Mouse (Mus musculus) layer of hippocampus, postnatal 36 days (tissue): Measurements from ENCODE around the gene Plekha7. TPM values are rescaled to one million over a fixed set of nuclear protein-coding genes. Genes with fewer than 3 reads are reported as not detected.

Experiments
- DNase-seq, 2 experiments: peaks; one replicate each; pipeline ENCODE4 v3.0.0; 2022
- total RNA-seq, 2 experiments: library from RNA; stranded (reverse); gene quantifications; 2 replicates each; pipeline ENCODE4 v1.2.3; 2021

The Plekha7 gene
- total RNA-seq, 2 experiments from 2014 or later = 16.3 to 20.5 TPM

GRCm38 (mm10) chr7:116220103-116220707 lies 88.0 kb downstream of the Plekha7 start:
- no peak for DNase-seq

DNA sequence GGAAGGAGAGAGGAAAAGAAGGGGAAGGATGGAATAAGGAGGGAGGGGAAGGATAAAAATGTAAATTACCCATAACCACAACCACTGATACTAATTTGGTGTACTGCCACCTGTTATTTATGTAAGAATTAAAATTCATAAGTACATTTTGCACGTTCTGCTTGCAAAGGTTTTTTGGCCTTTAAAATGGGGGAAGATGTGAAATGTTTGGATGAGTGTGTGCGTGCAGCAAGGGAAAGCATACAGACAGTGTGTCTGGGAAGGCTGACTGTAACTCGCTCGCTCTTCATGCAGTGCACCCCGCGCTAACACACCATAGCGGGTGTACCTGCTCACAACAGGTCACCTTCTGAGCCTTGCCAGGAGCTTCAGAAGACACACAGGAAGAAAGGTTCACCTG lies 90.4 kb downstream of the Plekha7 start:
- DNase-seq = no peak

DNA sequence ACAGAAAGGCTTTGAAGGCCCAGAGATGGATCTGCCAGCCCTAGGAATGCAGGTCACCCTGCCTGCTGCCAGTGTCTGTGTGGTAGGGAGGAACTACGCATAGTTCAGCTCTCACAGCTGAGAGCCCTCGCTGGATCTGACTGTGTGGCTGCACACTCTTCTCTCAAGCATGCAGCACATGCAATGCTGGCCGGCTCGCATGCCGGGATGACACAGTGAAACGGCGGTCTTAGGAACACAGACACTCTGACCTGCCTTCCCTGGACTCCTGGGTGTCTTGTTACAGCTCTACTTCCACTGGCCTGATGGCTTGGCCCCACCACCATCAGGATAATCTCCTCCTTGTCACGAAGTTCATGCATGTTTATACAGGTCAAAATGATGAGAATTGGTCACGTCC lies 96.3 kb downstream of the Plekha7 start:
- no peak for DNase-seq

DNA sequence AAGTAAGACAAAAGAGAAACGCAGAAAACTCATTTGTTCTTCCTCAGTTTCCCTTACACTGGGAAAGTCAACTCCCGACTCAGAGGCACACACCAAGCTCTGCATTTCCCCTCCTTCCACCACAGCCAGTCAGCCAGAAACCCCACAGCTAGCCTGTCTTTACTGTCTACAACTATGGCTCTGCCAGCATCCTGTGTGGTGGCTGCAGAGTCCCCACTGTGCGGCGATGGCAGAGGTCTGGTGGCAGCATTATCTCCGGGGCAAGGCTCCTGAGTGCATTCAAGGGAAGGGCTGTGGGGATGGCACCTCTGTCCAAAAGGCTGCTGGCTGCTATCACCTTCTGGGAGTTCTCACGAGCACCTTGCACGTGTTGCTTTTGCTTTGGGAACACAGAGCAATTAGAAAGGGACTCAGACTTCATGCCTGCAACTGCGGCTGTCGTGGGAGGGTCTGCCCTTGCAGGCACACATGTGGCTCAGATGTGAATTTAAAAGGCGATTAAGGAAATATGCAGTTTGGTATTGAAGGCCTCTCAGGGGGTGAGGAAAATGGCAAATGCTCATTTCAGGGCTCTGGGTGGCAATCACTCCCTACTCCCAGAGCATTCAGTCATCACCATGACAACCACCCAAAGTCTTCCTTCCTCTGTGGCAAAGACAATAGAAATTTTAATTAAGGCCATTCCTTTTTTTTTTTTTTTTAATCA lies 98.1 kb downstream of the Plekha7 start:
- DNase-seq = no peak

- DNase-seq = no peak
Measured at GRCm38 (mm10) chr7:116208880-116209279, 99.3 kb downstream of the Plekha7 start.

DNA sequence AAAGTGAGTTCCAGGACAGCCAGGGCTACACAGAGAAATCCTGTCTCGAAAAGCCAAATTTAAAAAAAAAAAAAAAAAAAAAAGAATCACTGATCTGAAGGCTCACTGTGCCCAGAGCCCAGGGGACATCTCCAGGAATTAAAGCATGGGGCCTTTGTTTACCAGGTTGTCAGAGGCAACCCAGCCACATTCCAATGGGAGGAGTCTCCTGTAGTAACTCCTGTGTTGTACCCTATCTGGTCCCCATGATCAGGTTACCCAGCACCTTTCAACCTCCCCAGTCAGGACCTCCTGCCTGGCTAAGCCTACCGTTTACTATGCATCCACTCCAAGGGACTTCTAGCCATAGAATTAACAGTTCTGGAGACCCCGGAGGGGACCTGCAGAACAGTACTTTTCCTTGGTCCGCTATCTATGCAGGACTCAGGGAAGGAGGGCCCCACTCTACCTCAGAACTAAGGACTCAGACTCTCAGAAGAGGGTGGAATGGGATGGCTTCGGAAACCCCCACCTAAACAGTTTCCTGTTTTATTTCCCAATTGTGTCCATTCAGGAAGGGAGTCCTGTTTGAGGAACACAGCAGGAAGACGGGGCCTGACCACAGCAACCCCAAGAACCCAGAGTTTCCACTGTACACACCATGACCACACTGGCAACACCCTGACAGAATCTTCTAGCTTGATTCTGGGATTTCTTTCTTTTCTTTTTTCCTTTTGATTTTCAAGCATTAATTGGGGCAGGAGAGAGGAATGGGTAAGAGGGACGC lies 101.2 kb downstream of the Plekha7 start:
- DNase-seq = no peak

- no peak for DNase-seq
Measured at GRCm38 (mm10) chr7:116205451-116205850, 102.7 kb downstream of the Plekha7 start.

DNA sequence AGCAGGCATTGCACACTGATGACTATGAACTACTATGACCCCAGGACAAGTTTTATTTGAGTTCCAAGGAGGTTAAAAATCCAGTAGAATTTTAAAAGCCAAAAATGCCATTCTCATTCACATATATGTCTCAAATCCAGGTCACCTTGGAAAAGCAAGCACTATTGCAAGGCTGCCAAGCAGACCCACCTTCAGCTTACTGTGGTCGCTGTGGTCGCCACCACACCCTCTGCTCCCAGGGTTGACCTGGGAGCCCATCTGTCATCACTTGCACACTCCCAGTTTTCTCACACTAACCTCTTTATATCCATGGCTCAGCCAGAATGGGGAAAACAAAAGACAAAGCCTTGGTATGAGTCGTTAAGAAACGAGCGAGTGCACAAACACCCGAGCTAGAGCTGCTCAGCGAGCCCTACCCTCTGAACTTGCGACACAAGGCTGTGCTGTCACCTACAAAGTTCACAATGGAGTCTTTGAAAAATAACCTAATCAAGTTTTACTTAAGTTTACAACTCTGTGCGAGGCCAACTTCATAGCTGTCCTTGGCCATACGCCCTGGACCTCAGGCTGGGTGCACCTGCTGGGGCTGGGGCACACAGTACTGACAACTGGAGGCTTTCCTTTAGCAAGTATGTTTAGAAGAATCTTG lies 106.0 kb downstream of the Plekha7 start:
- no peak for DNase-seq

GRCm38 (mm10) chr7:116200951-116201351 lies 107.2 kb downstream of the Plekha7 start:
- no peak for DNase-seq

GRCm38 (mm10) chr7:116200544-116200943 lies 107.6 kb downstream of the Plekha7 start:
- no peak for DNase-seq

- DNase-seq = no peak
Measured at GRCm38 (mm10) chr7:116198902-116199301, 109.3 kb downstream of the Plekha7 start.

DNA sequence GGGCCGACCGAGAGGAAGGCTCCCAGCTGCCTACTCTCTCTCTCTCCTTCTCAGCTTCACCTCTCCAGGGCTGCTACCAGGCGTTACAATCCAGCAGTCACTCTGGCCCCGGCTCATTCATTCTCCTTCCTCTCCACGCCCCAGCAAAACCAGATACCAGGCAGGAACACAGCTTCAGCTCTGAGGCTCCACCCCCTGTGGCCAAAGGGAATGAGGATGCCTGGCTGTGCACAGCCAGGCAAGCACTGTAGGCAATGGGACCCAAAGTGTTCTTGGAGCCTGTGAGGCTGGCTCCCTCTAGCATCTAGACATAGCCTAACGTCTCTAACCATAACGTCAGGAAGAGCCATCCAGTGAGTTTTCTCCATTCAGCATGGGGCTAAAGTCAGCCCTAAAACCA lies 109.8 kb downstream of the Plekha7 start:
- no peak for DNase-seq

GRCm38 (mm10) chr7:116196974-116197679 lies 111.0 kb downstream of the Plekha7 start:
- no peak for DNase-seq

GRCm38 (mm10) chr7:116194996-116195395 lies 113.2 kb downstream of the Plekha7 start:
- no peak for DNase-seq

DNA sequence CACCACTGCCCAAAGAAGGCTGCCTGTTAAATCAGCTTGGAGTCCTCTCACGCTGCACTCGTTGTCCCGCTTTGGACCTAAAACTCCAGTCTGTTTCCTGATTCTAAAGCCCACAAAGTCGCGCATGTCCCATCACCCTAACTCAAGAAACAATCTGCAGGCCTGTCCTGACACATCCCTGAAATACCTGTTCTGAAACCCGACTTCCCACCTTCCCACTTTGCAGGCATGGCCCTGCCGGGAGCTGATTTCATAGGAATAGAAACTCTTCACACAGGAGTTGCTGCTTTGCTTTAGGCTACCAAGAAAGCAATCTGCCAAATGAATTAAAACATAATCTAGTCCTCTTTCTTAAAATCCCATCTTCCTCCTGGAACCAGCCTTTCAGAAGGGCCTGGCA lies 115.2 kb downstream of the Plekha7 start:
- no peak for DNase-seq

DNA sequence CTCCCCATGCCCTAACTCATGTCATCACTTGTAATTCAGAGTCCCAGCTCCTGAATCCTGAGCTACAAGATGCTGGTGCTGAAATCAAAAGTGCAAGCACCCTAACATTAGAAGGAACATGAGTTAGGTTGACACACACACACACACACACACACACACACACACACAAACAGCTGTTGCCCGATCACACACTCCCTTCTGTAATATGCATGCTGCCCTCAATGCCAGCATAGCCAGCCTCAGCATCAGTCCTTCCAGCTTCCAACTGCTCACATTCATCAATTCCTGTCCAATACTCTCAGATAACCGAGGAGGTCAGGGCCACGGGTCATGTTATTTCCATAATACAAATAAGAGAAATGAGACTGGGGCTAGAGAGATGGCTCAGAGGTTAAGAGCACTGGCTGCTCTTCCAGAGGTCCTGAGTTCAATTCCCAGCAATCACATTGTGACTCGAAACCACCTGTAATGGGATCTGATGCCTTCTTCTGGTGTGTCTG lies 116.0 kb downstream of the Plekha7 start:
- no peak for DNase-seq

GRCm38 (mm10) chr7:116191138-116191537 lies 117.0 kb downstream of the Plekha7 start:
- DNase-seq = peak in 1 of 2 experiments; percentile 22

DNA sequence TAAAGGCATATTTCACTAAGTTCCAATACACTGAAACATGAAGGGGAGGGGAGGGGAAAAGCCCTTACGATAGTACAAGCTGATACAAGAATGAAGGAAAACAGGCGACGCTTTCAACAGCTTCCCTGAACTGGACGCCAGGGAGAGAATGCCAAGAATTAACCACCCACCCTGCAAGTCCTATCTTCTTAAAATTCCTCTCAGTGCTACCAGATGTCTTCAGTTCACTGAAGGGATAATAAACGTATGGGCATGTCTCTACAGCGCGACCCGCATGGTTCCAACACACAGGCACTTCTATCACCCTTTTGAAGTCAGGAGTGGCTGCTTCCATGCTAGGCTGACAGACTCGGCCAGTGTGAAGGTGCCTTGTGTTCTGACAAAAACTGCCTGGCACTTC lies 118.5 kb downstream of the Plekha7 start:
- DNase-seq = no peak

DNA sequence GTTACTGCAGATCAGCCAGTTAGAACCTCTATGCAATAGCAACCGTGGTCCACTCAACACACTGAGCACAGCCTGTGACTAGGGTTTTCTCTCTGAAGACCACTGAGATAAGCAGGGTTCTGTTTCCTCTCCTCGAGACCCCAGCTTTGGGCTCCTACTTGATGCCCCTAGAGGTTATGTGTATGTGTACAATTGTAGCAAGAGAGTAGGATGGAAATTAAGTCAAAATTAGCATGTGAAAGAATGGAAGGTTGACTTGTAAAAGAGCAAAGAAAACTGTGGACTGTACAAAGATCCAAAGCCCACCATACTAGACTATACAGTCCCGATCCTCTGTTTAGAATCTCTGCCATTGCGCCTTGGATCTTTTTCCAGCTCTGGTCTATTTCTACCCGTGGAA lies 119.8 kb downstream of the Plekha7 start:
- no peak for DNase-seq

DNA sequence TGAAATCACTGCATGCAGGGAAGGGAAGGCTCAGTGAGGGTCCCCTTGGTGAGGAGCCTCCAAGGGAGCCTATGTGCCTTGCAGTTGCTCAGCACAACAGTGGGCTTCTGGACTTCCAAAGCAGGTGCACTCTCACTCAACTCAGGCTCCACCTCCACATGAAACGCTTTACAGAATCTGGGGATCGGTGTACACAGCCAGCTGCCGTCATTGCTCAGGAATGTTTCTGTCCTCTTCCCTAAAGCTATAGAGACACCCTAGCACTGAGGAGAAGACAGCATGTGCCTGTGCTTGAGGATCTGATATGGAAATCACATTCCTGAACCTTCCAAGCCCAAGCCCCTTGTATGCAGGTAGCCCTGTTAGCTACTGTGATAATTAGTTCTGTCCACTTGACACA lies 120.7 kb downstream of the Plekha7 start:
- no peak for DNase-seq

- no peak for DNase-seq
Measured at GRCm38 (mm10) chr7:116186847-116187246, 121.3 kb downstream of the Plekha7 start.

GRCm38 (mm10) chr7:116186156-116186555 lies 122.0 kb downstream of the Plekha7 start:
- DNase-seq = no peak
